7 mouse cellular contexts compared by ENCODE assay signal in the genomic region with DNA sequence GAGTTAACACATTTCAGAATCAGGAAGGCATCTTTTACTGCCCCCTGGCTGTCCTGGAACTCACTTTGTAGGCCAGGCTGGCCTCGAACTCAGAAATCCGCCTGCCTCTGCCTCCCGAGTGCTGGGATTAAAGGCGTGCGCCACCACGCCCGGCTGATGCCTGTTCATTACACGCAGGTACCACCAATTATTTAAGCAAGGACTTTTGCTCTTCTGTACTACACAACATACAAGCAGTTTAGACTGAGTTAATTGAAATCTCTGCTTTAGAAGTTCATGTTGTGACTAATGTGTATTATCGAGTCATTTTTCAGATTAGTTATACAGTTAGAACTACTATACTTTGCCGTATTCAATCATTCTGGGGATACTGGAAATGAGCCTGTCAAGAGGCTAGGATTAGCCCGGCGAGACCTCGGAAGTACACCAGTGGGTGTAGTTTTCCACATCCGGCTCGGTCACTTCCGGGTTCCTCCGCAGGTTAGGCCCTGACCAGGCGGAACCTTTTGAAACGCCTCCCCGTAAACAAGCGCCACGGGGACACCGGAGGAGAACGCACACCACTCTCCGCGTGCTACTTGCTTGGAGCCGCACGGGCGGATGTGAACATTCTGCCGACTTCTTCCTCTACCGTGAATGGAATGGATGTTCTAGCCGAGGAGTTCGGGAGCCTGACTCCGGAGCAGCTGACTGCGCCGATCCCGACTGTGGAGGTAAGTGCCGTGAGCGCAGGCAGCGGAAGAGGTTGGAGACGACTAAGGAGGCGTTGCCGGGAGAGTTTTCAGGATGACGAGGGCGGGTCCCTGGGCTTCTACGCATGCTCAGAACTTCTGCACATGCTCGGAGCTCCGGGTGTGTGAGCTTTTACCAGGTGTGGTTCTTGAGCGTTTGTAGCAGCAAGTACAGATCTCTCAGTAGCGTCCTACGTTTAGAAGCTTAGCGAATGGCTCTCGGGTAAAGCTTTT. TPM values are rescaled to one million over a fixed set of nuclear protein-coding genes. Genes with fewer than 3 reads are reported as not detected.
DNase-seq lines count a peak whose midpoint lies in the region; ATAC-seq lines count a peak whose summit lies in the region.

TSS of gene Polr3b (plus strand) at position 467 of the 965 bp plus-strand sequence.

- H3K36me3 ChIP-seq in embryonic facial prominence, embryonic 12.5 days: no peaks in the 10 kb centered on the region
- no peaks in the 10 kb centered on the region for H3K36me3 ChIP-seq in limb, embryonic 11.5 days (ENCODE audit: control insufficient read depth, insufficient read depth, low read length)
- no peaks in the 10 kb centered on the region for H3K36me3 ChIP-seq in midbrain, embryonic 14.5 days (ENCODE audit: control insufficient read depth, insufficient read depth, low read length)

- no peaks in the 10 kb centered on the region for H3K27me3 ChIP-seq in embryonic facial prominence, embryonic 12.5 days
- H3K27me3 ChIP-seq in limb, embryonic 11.5 days (ENCODE audit: control insufficient read depth, insufficient read depth, low read length): no peaks in the 10 kb centered on the region
- H3K27me3 ChIP-seq in midbrain, embryonic 14.5 days (ENCODE audit: control insufficient read depth, insufficient read depth, low read length): no peaks in the 10 kb centered on the region

- H3K27ac ChIP-seq in embryonic facial prominence, embryonic 12.5 days: peak within 1 kb of the TSS; percentile 98
- H3K27ac ChIP-seq in limb, embryonic 11.5 days (replicated peaks; ENCODE audit: low read depth, low read length): peak within 1 kb of the TSS; percentile 54
- peak within 1 kb of the TSS; percentile 87 for H3K27ac ChIP-seq in midbrain, embryonic 14.5 days (replicated peaks; ENCODE audit: low read depth, low read length)

- peak; percentile 95 for ATAC-seq in embryonic facial prominence, embryonic 12.5 days (ENCODE audit: insufficient number of reproducible peaks, insufficient read depth, low FRiP score, low TSS enrichment)
- peak; percentile 89 for ATAC-seq in limb, embryonic 11.5 days (ENCODE audit: insufficient number of reproducible peaks, low FRiP score, low TSS enrichment, low read depth)
- ATAC-seq in midbrain, embryonic 14.5 days (ENCODE audit: low FRiP score, low TSS enrichment): peak; percentile 96

- peak; percentile 92 for DNase-seq in adrenal gland, postnatal 25 days
- peak; percentile 99 for DNase-seq in heart, adult 11 months
- DNase-seq in kidney, adult 18-20 months: peak; percentile 97
- DNase-seq in limb, embryonic 11.5 days (ENCODE audit: low spot score): peak; percentile 93
- peak; percentile 96 for DNase-seq in midbrain, embryonic 14.5 days
- DNase-seq in spleen, adult 18-20 months: peak; percentile 82 to 86

- peak within 1 kb of the TSS; percentile 81 for H3K4me2 ChIP-seq in embryonic facial prominence, embryonic 12.5 days (replicated peaks)
- H3K4me2 ChIP-seq in limb, embryonic 11.5 days (ENCODE audit: low read depth, severe bottlenecking): peak within 1 kb of the TSS; percentile 65
- H3K4me2 ChIP-seq in midbrain, embryonic 14.5 days (ENCODE audit: low read length): peak within 1 kb of the TSS; percentile 75

- WGBS in embryonic facial prominence, embryonic 12.5 days: 6% methylated on average over 53 of the region's 53 CpGs
- 8% methylated on average over 53 of the region's 53 CpGs for WGBS in limb, embryonic 11.5 days
- WGBS in midbrain, embryonic 14.5 days: 8% methylated on average over 53 of the region's 53 CpGs

- no peaks in the 10 kb centered on the region for H3K9me3 ChIP-seq in embryonic facial prominence, embryonic 12.5 days
- no peaks in the 10 kb centered on the region for H3K9me3 ChIP-seq in limb, embryonic 11.5 days (ENCODE audit: control insufficient read depth, low read length)
- H3K9me3 ChIP-seq in midbrain, embryonic 14.5 days (ENCODE audit: control insufficient read depth, low read length): no peaks in the 10 kb centered on the region

- peak within 1 kb of the TSS; percentile 65 for H3K4me3 ChIP-seq in embryonic facial prominence, embryonic 12.5 days
- peak within 1 kb of the TSS; percentile 38 for H3K4me3 ChIP-seq in limb, embryonic 11.5 days (ENCODE audit: low read depth, low read length)
- H3K4me3 ChIP-seq in midbrain, embryonic 14.5 days (replicated peaks; ENCODE audit: low read depth, low read length): peak within 1 kb of the TSS; percentile 61

- peaks cover 9% of the 10 kb centered on the region for H3K4me1 ChIP-seq in embryonic facial prominence, embryonic 12.5 days
- H3K4me1 ChIP-seq in limb, embryonic 11.5 days (ENCODE audit: control insufficient read depth, insufficient read depth, low read length): no peaks in the 10 kb centered on the region
- H3K4me1 ChIP-seq in midbrain, embryonic 14.5 days (ENCODE audit: control insufficient read depth, insufficient read depth, low read length): peaks cover 12% of the 10 kb centered on the region

- peak within 1 kb of the TSS; percentile 58 for H3K9ac ChIP-seq in embryonic facial prominence, embryonic 12.5 days
- peak within 1 kb of the TSS; percentile 28; the same call in 1 of the 2 replicates for H3K9ac ChIP-seq in limb, embryonic 11.5 days (ENCODE audit: low read length)
- peak within 1 kb of the TSS; percentile 60 for H3K9ac ChIP-seq in midbrain, embryonic 14.5 days (replicated peaks; ENCODE audit: low read length)

RNA-seq across cellular contexts. Expression of gene Polr3b, which starts in this region (rescaled TPM):
- total RNA-seq in adrenal gland, postnatal 25 days (2021): 31.3 and 38.2 TPM in 2 replicates
- 18.9 and 19.6 TPM in 2 replicates for polyA plus RNA-seq in embryonic facial prominence, embryonic 12.5 days (2016; fragmentation: Nextera tagmentation; extraction: Ambion mirVana)
- 19.8 TPM in 2 replicates for polyA plus RNA-seq in limb, embryonic 11.5 days (2014; fragmentation: Nextera tagmentation; extraction: Ambion mirVana)
- polyA plus RNA-seq in midbrain, embryonic 14.5 days (2014; fragmentation: Nextera tagmentation; extraction: Ambion mirVana): 14.7 and 17.7 TPM in 2 replicates

Comparison
In these comparisons a context has a peak if more than half of its experiments do, and no peak if none do; other contexts are left out.
1. Peak in every context shown above with its lines: DNase-seq, ATAC-seq, H3K4me3 ChIP-seq and H3K27ac ChIP-seq.